Mouse (Mus musculus): Measurements from ENCODE around the gene Foxred2. TPM values are rescaled to one million over a fixed set of nuclear protein-coding genes. Genes with fewer than 3 reads are reported as not detected.

Foxred2 gene
- polyA plus RNA-seq, 1 experiment: 1.0 TPM

DNA sequence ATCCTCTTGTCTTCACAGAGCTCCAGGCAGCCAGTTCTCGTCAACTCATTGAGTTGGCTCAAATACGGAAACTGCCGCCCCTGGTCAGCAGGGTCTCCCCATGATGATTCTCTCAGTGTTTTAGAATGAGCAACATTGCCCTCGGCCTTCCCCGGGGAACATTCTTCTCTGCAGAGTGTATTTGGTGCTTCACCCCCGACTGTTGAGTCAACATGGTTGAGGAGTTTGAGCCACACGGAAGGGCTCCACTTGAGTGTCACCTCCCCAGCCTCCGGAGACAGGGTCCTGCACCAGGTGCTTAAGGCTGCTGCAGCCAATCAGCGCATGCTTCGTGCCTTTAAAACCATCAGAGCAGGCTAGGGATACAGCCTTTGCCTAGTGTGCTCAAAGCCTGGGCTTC lies 63.2 kb downstream of the Foxred2 start:
- Histone ChIP-seq H3K4me1 (ENCODE audit: control insufficient read depth, insufficient read depth, low read length) (peaks cover 5% of the 10 kb centered on the region), H3K27ac (ENCODE audit: control insufficient read depth, insufficient read depth, low read depth, low read length) (no peak overlapping the region), H3K27me3 (ENCODE audit: control insufficient read depth, insufficient read depth, low read length) (no peaks in the 10 kb centered on the region), H3K4me3 (ENCODE audit: control insufficient read depth, low read depth, low read length) (no peak overlapping the region), H3K36me3 (ENCODE audit: control insufficient read depth, insufficient read depth, low read length) (no peaks in the 10 kb centered on the region)
- TF ChIP-seq CTCF (IDR thresholded peaks at IDR 0.05; ENCODE audit: control insufficient read depth, insufficient read depth, insufficient replicate concordance, low read depth, low read length) (no peak), POLR2A (IDR thresholded peaks at IDR 0.05; ENCODE audit: control insufficient read depth, low read depth, low read length) (no peak)

DNA sequence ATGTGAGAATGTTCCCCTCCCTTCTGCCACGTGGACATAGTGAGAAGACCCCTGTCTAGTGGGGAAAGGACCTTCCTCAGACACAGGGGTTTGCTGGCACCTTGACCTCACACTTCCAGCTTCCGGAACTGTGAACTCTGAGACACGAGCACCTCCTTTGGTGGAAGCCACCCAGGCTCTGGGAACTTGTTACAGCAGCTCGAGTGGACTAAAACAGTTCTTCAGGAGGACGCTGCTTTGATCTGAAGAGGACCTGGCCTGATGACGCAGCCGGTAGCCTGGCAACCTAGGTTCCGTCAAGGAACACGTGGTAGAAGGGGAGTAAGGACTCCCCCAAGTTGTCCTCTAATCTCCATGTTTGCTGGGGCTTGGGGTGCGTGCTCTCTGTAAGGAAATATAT lies 64.1 kb downstream of the Foxred2 start:
- Histone ChIP-seq H3K4me3 (ENCODE audit: control insufficient read depth, low read depth, low read length) (no peak overlapping the region), H3K36me3 (ENCODE audit: control insufficient read depth, insufficient read depth, low read length) (no peaks in the 10 kb centered on the region), H3K4me1 (ENCODE audit: control insufficient read depth, insufficient read depth, low read length) (peaks cover 5% of the 10 kb centered on the region), H3K27ac (ENCODE audit: control insufficient read depth, insufficient read depth, low read depth, low read length) (no peak overlapping the region), H3K27me3 (ENCODE audit: control insufficient read depth, insufficient read depth, low read length) (no peaks in the 10 kb centered on the region)
- no peak for TF ChIP-seq CTCF (IDR thresholded peaks at IDR 0.05; ENCODE audit: control insufficient read depth, insufficient read depth, insufficient replicate concordance, low read depth, low read length)
- TF ChIP-seq POLR2A (IDR thresholded peaks at IDR 0.05; ENCODE audit: control insufficient read depth, low read depth, low read length): no peak

DNA sequence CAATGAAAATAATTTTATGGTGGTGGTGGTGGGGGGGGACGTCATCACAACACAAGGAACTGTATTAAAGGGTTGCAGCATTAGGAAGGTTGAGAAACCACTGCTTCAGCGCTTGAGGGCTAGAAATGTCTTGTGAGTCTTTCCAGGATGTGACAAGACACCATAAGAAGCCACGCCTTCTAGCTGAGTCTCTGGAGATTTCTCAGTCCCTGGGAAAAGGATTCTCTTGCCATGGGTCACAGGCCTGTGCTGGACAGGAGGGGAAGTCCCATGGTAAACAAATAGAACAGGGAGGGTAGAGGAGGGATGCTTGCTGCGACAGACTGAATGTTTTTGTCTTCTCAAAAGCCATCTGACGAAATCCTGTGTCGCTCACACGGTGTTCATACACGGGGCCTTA lies 64.8 kb downstream of the Foxred2 start:
- Histone ChIP-seq H3K36me3 (ENCODE audit: control insufficient read depth, insufficient read depth, low read length) (no peaks in the 10 kb centered on the region), H3K27ac (ENCODE audit: control insufficient read depth, insufficient read depth, low read depth, low read length) (no peak overlapping the region), H3K4me3 (ENCODE audit: control insufficient read depth, low read depth, low read length) (no peak overlapping the region), H3K27me3 (ENCODE audit: control insufficient read depth, insufficient read depth, low read length) (no peaks in the 10 kb centered on the region), H3K4me1 (ENCODE audit: control insufficient read depth, insufficient read depth, low read length) (peaks cover 5% of the 10 kb centered on the region)
- TF ChIP-seq CTCF (IDR thresholded peaks at IDR 0.05; ENCODE audit: control insufficient read depth, insufficient read depth, insufficient replicate concordance, low read depth, low read length): no peak
- TF ChIP-seq POLR2A (IDR thresholded peaks at IDR 0.05; ENCODE audit: control insufficient read depth, low read depth, low read length): no peak

Other genes starting within 250 kb of the Foxred2 start
- not detected in 2 replicates for gene Apol9b, start 227.7 kb downstream of the Foxred2 start, polyA plus RNA-seq (2012; rRNA removed)
- gene Apol8, start 199.7 kb downstream of the Foxred2 start, polyA plus RNA-seq (2012; rRNA removed): 0.17 TPM in 2 replicates
- 4.5 and 4.6 TPM in 2 replicates for gene Myh9, start 114.5 kb downstream of the Foxred2 start, polyA plus RNA-seq (2012; rRNA removed)
- gene Txn2, start 27.7 kb downstream of the Foxred2 start, polyA plus RNA-seq (2012; rRNA removed): 133 and 144 TPM in 2 replicates
- gene Eif3d, start 14.1 kb upstream of the Foxred2 start, polyA plus RNA-seq (2012; rRNA removed): 126 and 139 TPM in 2 replicates
- gene Cacng2, start 163.3 kb upstream of the Foxred2 start, polyA plus RNA-seq (2012; rRNA removed): 0.02 TPM in 1 of 2 replicates, not detected in the other
- 62.2 and 75.4 TPM in 2 replicates for gene Ift27, start 217.4 kb upstream of the Foxred2 start, polyA plus RNA-seq (2012; rRNA removed)
- not detected in 2 replicates for gene Pvalb, start 249.7 kb upstream of the Foxred2 start, polyA plus RNA-seq (2012; rRNA removed)

Data from testis, adult 2 months (tissue).